Mouse (Mus musculus): ENCODE results near the gene Pkp2.

DNA sequence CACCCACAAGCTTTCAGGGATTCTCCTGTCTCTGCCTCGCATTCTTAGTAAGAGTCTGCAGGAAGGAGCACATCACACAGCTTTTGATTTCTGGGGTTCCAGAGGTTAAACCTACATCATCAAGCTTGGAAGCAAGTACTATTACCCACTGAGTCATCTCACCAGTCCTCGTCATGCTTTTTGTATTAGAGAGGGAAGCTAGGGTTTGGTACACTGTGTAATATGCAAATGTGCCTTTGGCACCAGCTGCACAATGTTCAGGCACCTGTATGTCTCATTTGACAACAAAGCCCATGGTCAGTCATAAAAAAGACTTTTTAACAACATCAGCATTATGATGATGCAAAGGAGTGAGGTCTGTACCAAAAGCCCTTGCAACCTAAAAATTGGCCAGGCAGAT lies 25.2 kb downstream of the Pkp2 start:
- no peak for TF ChIP-seq CTCF (IDR thresholded peaks at IDR 0.05; ENCODE audit: low read depth)
- no peak for TF ChIP-seq EP300 (IDR thresholded peaks at IDR 0.05; ENCODE audit: low read depth)

All from liver, postnatal 0 days (tissue).